Mouse (Mus musculus) thymus, adult 2 months (tissue): ENCODE data around the gene Crb2.

Experiments
- CTCF ChIP-seq: fragments of 200-500 bp; IDR thresholded peaks from 2 replicates; pipeline ENCODE4 v1.5.1; 2012; ENCODE audit warnings: mild to moderate bottlenecking, control low read depth, low read length, moderate library complexity, borderline replicate concordance; ENCODE audit not compliant: control insufficient read depth, poor library complexity, insufficient read depth; ENCODE audit errors: extremely low read depth
- POLR2A ChIP-seq: fragments of 200-500 bp; IDR thresholded peaks from 2 replicates; pipeline ENCODE4 v1.6.1; 2012; ENCODE audit warnings: mild to moderate bottlenecking, low read length, control low read depth, moderate library complexity; ENCODE audit not compliant: control insufficient read depth, poor library complexity, insufficient read depth; ENCODE audit errors: extremely low read depth

DNA sequence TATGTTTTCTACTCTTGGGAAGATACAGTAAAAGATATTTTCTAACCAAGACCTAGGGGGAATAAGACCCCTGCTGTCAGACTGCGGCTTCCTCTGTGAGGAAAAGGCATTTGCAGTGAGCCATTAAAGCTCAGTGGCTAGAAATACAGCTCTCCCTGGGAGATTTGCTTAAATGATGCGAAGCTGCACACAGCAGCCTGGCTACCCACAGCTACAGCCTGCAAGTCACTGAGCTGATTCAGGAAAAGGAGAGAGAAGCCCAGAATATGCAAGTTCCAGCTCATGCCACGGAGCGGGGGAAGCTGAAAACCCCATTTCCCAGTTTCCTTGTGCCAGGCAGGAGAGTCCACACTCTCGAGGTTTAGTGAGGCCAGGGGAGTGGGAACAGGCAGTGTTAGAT lies 46.1 kb downstream of the Crb2 start:
- no peak for TF ChIP-seq CTCF
- no peak for TF ChIP-seq POLR2A
